Mouse (Mus musculus) embryo, embryonic 10 days (tissue): ENCODE results near the gene Kremen1.

Experiments used
- DNase-seq: peaks from one replicate; pipeline ENCODE4 v3.0.0-alpha.2; 2015; ENCODE audit warnings: low spot score

Kremen1 gene

DNA sequence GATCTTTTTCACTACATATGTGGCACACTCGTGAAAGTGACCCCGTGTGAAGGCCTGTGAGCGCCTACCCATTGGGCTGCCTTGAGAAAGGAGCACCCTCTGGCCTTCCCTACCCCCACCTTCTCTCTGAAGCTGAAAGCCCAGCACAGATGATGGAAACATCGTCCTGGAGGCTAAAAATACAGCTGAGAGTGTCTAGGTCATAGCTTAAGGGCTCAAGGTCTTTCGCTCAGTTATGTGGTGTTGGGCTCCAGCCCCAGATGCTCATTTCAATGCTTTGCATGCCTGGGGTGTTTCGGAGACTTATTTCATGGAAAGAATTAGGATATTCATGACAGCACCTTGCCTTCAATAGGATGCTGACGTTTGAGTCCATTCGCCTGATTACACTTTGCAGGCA, 4.4 kb upstream of the Kremen1 start:
- DNase-seq: no peak

DNA sequence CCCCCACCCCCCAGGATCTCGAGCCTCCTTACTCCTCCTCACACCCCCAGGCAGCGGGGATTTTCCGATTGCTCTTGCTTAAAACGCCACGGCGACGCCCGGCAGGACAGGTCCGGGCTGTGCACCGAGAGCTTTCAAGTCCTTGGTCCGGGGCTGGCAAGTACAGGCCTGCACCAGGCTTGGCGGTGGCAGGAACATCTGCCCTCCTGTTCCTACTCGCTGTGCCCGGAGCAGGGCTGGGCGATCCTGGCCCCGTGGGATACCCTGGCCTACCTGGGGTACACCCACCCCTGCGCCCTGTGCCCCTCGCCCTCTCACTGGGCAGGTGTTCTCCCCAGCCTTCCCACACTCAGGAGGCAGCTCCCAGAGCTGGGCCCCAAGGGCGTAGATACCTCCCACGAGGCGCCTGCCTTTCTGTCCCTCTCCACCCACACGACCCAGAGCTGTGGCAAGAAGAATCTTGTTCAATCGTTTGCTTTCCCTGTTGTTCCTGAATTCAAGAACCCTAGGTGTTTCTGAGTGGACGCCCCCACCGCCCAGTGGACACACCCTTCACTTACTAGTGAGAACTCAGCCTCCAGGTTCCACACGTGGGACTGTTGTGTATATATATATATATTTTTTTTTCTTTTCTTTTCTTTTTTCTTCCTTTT, 1.8 kb upstream of the Kremen1 start:
- no peak for DNase-seq

DNA sequence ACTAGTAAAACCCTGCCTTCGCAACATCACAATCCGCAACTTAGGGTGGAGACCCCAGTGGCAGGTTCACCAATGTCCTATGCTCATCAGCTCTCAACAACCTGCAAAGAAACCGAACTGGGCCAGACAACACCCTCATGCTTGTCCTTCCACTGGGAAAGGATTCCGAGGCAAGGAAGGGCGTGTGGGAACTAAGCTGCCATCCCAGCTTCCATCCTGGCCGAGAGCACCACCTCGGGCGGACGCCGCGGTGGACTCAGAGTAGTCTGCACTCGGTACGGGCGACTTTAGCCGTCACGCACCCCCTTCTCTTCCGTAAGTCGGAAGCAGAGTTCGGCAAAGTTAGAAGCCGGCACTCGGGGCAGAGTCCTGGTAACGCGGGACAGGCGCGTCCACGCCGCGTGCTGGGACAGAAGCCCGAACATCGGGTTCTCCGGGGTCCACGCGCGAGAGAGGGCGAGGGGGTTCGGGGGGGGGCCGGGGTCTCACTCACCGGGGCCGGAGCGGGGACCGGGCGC, 357 bp downstream of the Kremen1 start:
- peak; percentile 71 for DNase-seq

DNA sequence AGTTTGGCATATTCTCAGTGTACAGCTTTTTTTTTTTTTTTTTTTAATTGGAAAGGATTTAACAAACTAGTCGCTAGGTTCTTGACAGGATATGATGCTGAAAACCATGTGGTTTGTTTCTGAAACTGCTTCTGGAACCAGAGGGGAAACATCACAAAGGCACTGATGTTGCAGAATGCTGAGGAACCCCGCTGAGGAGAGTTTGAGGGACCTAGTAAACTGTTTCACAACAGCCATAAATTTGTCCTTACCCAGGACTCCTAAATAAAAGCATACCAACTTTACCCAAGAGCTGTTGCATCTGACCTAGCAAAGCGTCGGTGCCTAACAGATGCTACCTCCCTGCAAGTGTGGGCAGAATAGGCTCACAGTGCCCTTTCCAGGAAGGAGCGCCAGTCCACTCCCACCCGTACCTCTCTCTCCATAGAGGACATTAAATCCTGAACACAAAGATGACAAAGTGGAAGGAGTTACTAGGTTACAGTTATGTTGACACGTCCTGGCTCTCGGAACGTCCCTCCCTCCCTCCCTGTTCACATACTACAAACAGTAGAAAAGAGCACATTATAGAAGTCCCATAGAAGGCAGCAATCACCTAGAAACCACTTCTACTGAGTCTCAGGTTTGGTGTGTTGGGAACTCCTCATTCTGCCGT, 1.3 kb downstream of the Kremen1 start:
- no peak for DNase-seq

DNA sequence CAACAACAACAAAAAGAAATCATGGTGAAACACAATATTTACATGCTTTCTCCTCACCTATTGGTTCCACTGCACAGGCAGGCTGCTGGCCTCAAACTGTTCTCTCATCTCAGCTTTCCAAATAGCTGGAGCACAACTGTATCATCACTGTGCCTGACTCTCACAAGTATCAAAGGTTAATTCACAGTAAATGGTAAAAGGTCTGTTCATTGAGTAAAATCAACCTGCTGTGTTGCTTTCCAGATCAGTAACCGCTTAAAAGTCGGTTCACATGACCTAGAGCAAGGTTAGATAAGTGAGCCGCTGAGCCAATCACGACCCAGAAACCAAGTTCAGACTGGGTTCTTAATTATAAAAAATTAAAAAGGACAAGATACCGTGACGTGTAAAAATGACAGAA, 3.3 kb downstream of the Kremen1 start:
- no peak for DNase-seq

DNA sequence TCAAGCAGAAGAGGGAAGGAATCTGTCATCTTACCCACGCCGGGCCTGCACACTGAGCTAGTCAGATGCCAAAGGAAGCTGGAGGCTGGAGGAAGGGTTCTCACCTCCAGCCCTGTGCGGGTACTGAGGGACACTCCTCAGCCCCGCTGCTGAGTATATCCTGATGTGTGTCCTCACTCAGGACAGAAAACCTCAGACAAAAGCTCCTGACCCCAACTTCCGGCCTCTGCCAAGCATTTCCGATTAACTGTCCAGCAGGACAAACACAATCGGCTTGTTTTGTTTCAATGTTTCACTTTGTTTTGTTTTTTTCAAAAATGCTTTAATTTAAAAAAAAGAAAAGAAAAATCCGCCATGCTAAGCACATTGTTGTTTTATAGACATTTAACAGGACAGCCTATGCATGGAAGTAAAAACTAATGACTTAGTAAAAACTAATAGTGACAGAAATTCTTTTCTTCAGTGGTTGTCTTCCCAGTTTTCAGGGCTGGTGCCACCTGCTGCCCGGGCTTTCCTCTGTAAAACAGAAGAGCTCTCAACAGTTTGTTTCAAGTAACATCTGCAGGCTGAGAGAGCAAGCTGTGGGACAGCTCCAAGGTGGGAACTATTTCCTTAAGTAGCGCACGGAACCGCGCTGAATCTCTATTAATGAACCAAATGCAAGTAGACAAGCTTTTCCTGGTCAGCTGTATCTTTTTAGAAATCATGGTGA, 4.1 kb downstream of the Kremen1 start:
- DNase-seq: no peak

DNA sequence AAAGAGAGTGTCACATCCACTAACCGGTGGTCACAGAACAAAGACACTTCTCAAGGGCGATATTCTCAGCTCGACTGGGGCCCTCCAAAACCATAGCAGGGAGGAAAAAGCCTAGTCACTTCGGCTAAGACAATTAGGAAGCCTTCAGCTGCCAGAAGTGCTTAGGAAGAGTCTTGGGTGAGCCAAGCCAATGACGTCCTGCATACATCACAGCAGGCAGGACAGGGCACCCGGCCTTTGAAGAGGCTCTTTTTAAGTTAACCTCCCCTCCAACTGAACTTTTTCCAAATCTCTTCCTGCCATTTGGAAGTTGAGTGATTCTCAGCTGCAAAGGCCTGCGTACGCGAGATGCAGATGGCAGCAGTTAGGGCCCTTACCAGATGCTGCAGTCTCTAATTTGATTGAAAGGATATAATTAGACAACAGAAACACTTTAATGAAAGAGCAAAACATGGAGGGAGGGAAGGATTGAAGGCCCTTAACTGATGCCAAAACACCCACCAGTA, 5.8 kb downstream of the Kremen1 start:
- DNase-seq: peak; percentile 35

DNA sequence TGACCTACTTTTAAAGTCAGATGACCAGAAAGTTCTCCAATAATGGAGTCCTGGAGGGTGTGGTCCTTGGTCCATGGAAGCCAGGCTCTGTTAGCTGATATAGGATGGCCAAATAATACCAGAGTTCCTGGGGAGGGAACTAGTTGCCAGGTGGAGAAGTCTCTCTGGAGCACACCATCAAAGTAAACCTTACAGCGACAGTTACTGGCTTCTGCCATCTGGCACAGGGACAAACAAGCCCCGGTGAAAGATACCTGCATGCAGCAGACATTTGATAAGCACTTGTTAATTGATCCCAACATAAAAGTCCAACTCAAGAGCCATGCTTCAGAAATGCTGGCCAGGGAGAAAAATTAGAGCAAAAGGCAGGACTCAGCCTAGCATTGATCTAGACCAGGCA, 7.3 kb downstream of the Kremen1 start:
- DNase-seq: no peak

DNA sequence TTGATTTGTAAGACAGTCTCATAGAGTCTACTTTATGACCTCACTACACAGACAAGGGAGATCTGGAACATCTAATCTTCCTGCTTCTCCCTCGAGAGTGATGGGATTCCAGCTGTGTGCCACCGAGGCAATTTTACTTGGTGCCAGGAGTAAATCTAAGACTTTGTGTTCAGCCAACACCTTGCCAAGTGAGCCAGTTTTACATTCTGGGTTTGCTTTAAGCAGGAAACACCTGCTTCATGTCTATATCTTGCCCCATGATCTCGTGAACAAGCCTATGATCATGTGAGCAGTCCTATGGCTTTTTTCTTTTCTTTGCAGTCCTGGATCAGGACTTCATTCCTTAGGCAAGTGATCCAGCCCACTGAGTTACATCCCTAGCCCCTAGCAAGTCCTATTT, 7.8 kb downstream of the Kremen1 start:
- no peak for DNase-seq

DNA sequence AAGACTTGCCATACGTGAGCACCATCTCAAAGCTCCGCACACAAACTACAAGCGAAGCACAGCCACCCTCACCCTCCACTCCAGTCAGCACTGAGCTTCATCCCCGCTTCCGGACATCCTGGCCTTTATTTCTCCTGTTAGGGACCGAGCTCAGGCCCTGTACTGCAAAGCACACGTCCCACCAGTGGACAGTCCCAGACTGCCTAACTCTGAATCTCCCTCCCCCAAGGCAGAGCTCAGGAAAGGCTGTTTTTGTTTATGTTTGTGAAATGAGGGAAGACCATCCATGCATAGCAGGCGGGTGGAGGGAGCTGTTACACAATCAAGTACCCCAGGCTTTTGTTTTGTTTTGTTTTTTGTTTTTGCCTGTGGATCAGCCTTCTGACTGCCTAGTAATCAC, 8.6 kb downstream of the Kremen1 start:
- DNase-seq: no peak

DNA sequence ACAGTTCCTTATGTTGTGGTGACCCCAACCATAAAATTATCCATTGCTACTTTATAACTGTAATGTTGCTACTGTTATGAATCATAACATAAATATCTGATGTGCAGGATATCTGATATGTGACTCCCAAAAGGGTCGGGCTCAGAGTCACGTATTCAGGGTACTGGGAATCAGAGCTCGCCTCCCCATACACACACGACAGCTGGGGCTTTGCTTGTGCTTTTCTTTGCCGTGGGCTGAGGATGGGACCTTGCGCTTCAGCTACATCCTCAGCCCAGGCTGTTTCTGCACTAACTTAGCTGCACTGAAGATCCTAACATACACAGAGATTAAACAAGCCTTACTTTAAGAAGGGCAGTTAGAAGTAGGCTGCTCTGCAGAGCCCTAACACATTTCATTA, 10.2 kb downstream of the Kremen1 start:
- no peak for DNase-seq

DNA sequence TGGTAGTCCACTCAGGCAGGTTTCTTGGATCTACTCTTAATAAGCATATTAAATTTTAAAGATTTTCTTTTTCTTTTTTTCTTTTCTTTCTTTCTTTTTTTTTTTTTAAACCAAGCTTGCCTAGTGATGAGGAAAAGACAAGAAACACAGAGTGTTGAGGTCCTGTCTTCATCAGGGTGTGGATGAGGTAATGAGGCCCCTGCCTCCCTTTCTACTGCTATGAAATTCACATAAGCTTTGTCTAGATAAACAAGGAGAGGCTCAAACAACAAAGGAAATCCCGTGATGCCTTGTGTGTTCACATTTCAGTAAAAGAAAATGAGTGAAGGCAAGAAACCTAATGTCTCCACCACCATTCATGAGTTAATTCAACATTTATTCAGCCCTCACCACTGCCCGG, 13.2 kb downstream of the Kremen1 start:
- DNase-seq: no peak

DNA sequence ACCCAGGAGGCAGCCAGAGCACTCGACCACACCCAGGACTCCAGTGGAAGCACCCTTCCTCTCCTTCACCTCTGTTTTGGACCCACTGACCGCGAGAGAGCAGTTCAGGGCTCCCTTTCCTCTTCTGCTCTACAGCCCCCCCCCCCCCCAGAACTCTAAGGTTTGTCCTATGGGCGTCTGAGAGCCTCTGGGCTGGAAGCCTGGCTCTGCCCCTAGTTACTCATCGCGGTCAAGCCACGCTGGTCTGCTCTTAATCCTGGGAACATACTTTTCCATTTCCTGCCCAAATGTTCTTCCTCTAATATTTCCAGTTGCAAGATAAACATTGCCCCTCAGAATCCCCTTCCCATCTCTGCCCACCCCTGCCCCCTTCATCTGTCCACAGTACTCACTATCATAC, 15.9 kb downstream of the Kremen1 start:
- no peak for DNase-seq

DNA sequence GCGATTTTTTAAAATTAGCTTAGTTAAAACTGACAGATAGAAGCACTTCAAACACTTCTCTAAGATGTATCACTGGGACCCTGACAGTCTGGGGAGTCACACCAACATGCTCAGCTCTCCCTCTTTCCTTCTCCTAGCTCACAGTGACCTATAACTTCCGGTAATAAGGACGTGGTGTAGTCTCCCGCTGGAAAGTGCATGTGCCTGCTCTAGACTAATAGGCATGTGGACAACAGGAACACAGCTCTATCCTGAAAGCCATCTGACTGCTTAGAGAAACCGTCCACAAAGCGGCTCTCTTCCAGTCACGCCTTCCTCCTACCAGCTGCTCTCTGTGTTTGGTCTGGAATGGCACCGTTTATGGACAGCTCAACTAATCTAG, 16.6 kb downstream of the Kremen1 start:
- DNase-seq: peak; percentile 19

DNA sequence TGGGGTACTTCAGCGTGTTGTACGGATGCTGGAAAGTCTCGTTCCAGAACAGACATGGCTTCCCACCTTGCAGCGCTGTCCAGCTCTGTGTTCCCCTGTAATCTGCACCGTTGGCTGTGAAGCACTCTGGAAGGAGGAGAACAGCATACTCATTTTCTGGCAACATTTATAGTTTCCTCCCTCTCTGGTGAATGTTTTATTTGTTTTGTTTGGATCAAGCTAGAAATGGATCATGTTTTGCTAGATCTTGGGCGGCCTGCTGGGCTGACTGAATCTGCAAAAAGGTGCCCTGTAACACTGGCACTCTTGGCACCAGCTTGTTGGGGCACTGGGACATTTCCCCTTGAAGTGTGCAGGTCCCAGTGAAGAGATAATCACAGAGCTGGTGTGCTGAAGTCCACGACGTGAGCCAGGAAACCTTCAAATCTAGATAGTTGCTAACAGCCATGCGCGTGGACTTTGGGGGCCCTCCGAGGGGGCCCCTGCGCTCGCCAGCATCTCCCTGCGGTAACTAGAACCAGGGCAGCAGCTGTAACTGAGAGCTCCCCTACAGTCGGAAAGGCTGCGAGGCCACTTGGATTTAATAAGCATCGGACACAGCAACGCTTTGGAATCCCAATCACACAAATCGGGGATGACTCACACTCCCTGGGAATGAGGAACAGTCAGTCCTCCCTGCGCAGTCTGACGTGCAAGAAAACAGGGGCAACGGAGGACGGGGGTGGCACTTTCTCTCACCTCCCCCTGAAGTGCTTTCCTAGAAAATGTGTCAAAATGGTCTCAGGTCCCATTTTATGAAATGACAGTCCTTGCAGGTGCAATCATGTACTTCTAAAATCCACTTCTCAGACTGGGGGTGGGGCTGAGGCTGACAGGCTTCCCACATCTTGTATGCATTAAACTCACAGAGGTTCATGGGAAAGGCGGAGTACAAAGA, 17.3 kb downstream of the Kremen1 start:
- DNase-seq: no peak

DNA sequence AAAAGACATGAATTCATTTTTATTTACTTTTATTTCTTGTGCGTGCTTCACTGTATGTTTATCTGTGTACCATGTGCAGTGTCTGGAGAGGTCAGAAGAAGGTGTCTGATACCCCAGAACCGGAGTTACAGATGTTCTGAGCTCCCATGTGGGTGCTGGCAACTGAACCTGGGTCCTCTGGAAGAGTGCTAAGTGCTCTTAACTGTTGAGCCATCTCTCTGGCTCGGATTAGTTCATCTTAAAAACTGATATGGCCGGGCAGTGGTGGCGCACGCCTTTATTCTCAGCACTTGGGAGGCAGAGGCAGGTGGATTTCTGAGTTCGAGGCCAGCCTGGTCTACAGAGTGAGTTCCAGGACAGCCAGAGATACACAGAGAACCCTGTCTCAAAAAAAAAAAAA, 18.1 kb downstream of the Kremen1 start:
- DNase-seq: no peak

DNA sequence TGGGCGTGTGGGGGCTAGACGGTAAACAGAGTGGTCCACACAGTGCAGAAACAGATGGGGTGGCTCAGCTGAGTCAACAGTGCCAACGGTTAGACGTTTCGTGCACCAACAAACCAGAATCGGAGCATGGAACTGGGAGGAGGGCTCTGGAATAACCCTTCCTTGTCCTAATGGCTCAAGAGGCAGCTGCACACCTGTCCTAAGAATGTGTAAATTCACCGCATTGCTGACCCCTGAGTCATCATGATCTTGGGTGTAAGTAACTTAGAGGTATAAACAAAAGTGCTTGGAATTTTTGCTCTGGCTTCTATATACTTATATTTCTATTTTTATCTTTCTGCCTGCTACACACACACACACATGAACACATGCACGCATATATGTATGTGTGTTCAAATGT, 19.2 kb downstream of the Kremen1 start:
- DNase-seq: peak; percentile 7

DNA sequence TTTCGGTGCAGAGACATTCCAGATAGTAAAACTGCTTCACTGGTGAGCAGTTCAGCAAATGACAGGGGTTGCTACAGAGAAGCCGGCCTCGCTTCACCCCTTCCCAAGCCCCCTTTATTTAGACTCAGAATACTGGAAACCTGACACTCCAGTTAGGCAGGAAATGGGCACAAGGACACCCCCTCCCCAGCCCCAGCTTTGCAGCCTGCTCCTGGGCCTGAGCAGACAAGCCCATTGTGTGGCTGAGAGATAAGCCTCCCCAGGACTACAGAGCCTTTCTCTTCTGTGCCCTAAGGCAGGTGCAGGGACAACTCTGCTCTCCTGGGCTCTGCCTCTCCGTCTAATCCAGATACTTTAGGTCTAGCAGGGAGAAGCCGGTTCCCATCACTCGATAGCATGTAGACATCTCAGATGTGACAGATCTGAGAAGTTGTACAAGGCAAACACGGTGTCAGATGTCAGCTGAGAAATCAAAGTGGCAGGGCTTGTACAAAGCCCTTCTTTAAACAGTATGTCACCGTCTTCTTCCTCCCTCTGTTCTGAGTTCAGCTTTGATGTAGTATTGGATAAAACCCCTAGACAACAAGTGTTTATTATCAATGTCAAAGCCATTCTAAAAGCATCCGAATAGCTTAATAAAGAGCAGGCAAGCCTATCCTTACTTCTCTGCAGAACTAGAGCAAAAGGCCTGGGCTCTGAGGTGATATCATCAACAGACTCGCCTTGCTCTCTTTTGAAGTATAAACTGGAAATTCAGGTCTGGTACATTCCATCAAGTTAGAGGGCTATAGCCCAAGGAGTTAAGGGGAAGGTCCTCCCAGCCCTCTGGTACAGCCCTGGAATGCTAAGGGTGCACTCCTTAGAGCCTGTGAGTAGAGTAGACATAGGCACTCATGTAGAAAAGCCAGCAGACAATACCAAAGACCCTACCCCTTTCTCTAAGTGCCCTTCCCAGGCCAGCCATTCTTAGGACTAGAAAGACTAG, 21.4 kb downstream of the Kremen1 start:
- peak; percentile 74 for DNase-seq

DNA sequence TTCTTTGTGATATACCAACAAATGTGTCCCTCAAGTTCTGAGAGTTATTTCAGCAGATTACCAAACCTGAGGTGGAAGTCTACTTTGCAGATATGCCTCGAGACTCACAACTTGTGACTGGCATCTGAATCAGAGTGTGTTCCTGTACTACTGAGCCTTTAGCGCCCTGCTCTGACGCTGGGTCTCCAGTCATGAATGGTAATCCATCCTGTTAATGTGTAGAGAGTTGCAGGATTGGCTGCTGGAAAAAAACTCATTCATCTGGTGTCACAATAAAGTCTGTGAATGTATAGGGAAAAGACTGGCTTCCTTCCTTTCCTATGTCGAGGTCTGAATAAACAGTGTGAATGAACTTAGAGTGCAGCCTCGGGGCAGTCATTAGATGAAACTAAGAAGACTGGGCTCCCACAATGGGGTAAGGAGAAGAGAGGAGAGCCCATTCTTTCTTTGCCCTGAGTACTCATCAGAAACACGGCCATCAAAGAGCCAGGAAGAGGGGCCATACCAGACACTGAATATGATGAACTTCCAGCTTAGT, 41.4 kb downstream of the Kremen1 start:
- DNase-seq: peak; percentile 37

DNA sequence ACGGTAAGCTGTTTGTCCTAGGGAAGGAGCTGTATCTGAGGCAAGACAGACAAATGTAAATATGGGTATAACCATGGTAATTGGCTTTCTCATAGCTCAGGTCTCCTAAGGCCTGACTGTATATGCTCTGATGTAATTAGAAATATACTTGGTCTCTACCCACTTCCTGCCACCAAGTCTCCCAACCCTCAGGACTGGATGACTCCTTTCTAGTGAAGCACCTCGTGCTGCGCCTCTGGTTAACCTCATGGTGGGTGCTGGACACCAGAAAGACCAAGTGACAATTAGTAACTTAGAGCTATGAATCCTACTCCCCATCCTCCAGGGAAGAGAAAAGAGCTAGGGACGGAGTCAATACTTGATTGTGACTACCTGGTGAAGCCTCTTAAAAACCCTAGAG, 42.0 kb downstream of the Kremen1 start:
- DNase-seq: no peak
